Mouse (Mus musculus) bone marrow, adult 2 months (tissue): ENCODE data around the gene Slc22a15.

Experiments
- CTCF ChIP-seq: fragments of 200-500 bp; IDR thresholded peaks from 2 replicates; pipeline ENCODE4 v1.5.1; 2011; ENCODE audit warnings: low read length, control low read depth; ENCODE audit not compliant: control insufficient read depth, insufficient read depth
- POLR2A ChIP-seq: fragments of 200-500 bp; IDR thresholded peaks from 2 replicates; pipeline ENCODE4 v1.6.1; 2011; ENCODE audit warnings: low read depth, mild to moderate bottlenecking, control low read depth, low read length, borderline replicate concordance; ENCODE audit not compliant: control insufficient read depth

DNA sequence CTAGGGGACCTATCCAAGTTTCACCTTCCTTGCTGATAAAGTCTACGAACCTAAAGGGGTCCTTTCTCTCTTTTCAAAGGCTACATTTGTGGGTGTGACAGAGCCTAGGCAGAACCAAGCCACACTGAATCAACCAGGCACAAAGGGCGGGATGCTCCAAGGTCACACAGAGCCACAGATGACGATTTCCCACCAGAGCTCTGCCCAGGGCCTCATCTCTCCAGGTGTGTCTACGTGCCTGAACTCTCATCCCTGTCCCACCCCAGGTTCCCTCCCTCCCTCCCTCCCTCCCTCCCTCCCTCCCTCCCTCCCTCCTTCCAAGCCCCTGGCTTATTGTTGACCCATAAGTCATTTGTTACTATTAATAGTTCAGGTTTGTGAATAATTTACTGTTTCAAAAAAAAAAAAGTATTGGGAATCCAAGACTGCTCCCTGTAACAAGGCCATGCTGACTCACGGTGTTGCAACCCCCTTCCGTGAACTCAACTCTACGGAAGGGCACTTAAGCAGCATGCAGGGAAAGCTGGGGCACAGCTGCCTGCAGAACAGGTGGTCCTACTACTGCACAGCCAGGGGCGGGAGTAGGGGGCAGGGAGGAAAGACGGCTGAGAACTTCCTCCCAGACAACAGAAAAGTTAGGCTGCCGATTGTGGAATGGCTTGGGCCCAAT lies 92.9 kb downstream of the Slc22a15 start:
- no peak for TF ChIP-seq POLR2A
- no peak for TF ChIP-seq CTCF
